Mouse (Mus musculus): ENCODE measurements around the gene Vipr2. TPM values are rescaled to one million over a fixed set of nuclear protein-coding genes. Genes with fewer than 3 reads are reported as not detected.
A peak's percentile ranks its signal among the peaks of the same experiment; 100 is the strongest.

Gene Vipr2
- polyA plus RNA-seq, 1 experiment from 2014 or later: 0.51 TPM

- no peak overlapping the region for H3K4me2 ChIP-seq
- ATAC-seq (ENCODE audit: low FRiP score): no peak
- H3K4me3 ChIP-seq: no peak overlapping the region
- no peaks in the 10 kb centered on the region for H3K4me1 ChIP-seq (replicated peaks)
- 94% methylated on average over 4 of the region's 4 CpGs for WGBS
- no peak overlapping the region for H3K9ac ChIP-seq
- H3K36me3 ChIP-seq: peaks cover 45% of the 10 kb centered on the region
- H3K27ac ChIP-seq: no peak overlapping the region
- no peaks in the 10 kb centered on the region for H3K27me3 ChIP-seq
- H3K9me3 ChIP-seq: peaks cover 47% of the 10 kb centered on the region
Measured at GRCm38 (mm10) chr12:116063020-116063419, 14.5 kb upstream of the Vipr2 start.

- Histone ChIP-seq H3K4me3 (no peak overlapping the region), H3K4me2 (no peak overlapping the region), H3K9me3 (no peaks in the 10 kb centered on the region), H3K4me1 (replicated peaks) (no peaks in the 10 kb centered on the region), H3K27me3 (peaks cover 7% of the 10 kb centered on the region), H3K27ac (no peak overlapping the region), H3K9ac (no peak overlapping the region), H3K36me3 (no peaks in the 10 kb centered on the region)
- WGBS: 23% methylated on average over 3 of the region's 3 CpGs
- peak; percentile 76 for ATAC-seq (ENCODE audit: low FRiP score)
Measured at GRCm38 (mm10) chr12:116071023-116071422, 6.5 kb upstream of the Vipr2 start.

- under 1% methylated on average over 24 of the region's 24 CpGs for WGBS
- Histone ChIP-seq H3K9me3 (no peaks in the 10 kb centered on the region), H3K4me1 (replicated peaks) (peaks cover 9% of the 10 kb centered on the region), H3K9ac (peak overlapping the region; percentile 78), H3K36me3 (no peaks in the 10 kb centered on the region), H3K27ac (no peak overlapping the region), H3K4me2 (peak overlapping the region; percentile 95), H3K4me3 (peak overlapping the region; percentile 58), H3K27me3 (peaks cover 33% of the 10 kb centered on the region)
- ATAC-seq (ENCODE audit: low FRiP score): peak; percentile 80; the same call in 1 of the 2 replicates
Measured at GRCm38 (mm10) chr12:116077855-116078366, 385 bp downstream of the Vipr2 start.

- ATAC-seq (ENCODE audit: low FRiP score): no peak
- no peak overlapping the region for H3K4me2 ChIP-seq
- H3K27me3 ChIP-seq: peaks cover 12% of the 10 kb centered on the region
- no peaks in the 10 kb centered on the region for H3K9me3 ChIP-seq
- no peak overlapping the region for H3K27ac ChIP-seq
- no peak overlapping the region for H3K9ac ChIP-seq
- H3K4me1 ChIP-seq (replicated peaks): no peaks in the 10 kb centered on the region
- H3K36me3 ChIP-seq: no peaks in the 10 kb centered on the region
- H3K4me3 ChIP-seq: no peak overlapping the region
- 84% methylated on average over 6 of the region's 6 CpGs for WGBS
Measured at GRCm38 (mm10) chr12:116083125-116083524, 5.6 kb downstream of the Vipr2 start.

GRCm38 (mm10) chr12:116084294-116084693 lies 6.8 kb downstream of the Vipr2 start:
- Histone ChIP-seq H3K27me3 (peaks cover 2% of the 10 kb centered on the region; the same call in 1 of the 2 replicates), H3K4me2 (no peak overlapping the region), H3K9ac (no peak overlapping the region), H3K9me3 (no peaks in the 10 kb centered on the region), H3K27ac (no peak overlapping the region), H3K4me1 (replicated peaks) (no peaks in the 10 kb centered on the region), H3K36me3 (no peaks in the 10 kb centered on the region), H3K4me3 (no peak overlapping the region)
- ATAC-seq (ENCODE audit: low FRiP score): no peak
- 81% methylated on average over 2 of the region's 2 CpGs for WGBS

GRCm38 (mm10) chr12:116086951-116087600 lies 9.6 kb downstream of the Vipr2 start:
- Histone ChIP-seq H3K4me2 (no peak overlapping the region), H3K4me3 (no peak overlapping the region), H3K9me3 (no peaks in the 10 kb centered on the region), H3K36me3 (no peaks in the 10 kb centered on the region), H3K27ac (no peak overlapping the region), H3K4me1 (replicated peaks) (no peaks in the 10 kb centered on the region), H3K9ac (no peak overlapping the region), H3K27me3 (no peaks in the 10 kb centered on the region)
- WGBS: 86% methylated on average over 5 of the region's 5 CpGs
- no peak for ATAC-seq (ENCODE audit: low FRiP score)

GRCm38 (mm10) chr12:116089836-116090235 lies 12.3 kb downstream of the Vipr2 start:
- Histone ChIP-seq H3K4me1 (replicated peaks) (no peaks in the 10 kb centered on the region), H3K9me3 (no peaks in the 10 kb centered on the region), H3K4me3 (no peak overlapping the region), H3K4me2 (no peak overlapping the region), H3K27me3 (no peaks in the 10 kb centered on the region), H3K9ac (no peak overlapping the region), H3K27ac (no peak overlapping the region), H3K36me3 (no peaks in the 10 kb centered on the region)
- 89% methylated on average over 3 of the region's 3 CpGs for WGBS
- ATAC-seq (ENCODE audit: low FRiP score): no peak

GRCm38 (mm10) chr12:116094765-116095555 lies 17.4 kb downstream of the Vipr2 start:
- Histone ChIP-seq H3K27ac (no peak overlapping the region), H3K4me1 (replicated peaks) (no peaks in the 10 kb centered on the region), H3K9me3 (no peaks in the 10 kb centered on the region), H3K36me3 (no peaks in the 10 kb centered on the region), H3K4me2 (no peak overlapping the region), H3K9ac (no peak overlapping the region), H3K4me3 (no peak overlapping the region), H3K27me3 (no peaks in the 10 kb centered on the region)
- WGBS: 90% methylated on average over 14 of the region's 14 CpGs
- ATAC-seq (ENCODE audit: low FRiP score): no peak

GRCm38 (mm10) chr12:116096361-116096904 lies 18.9 kb downstream of the Vipr2 start:
- WGBS: 81% methylated on average over 3 of the region's 3 CpGs
- Histone ChIP-seq H3K27me3 (no peaks in the 10 kb centered on the region), H3K4me1 (replicated peaks) (no peaks in the 10 kb centered on the region), H3K4me3 (no peak overlapping the region), H3K27ac (no peak overlapping the region), H3K9ac (no peak overlapping the region), H3K9me3 (no peaks in the 10 kb centered on the region), H3K36me3 (no peaks in the 10 kb centered on the region), H3K4me2 (no peak overlapping the region)
- no peak for ATAC-seq (ENCODE audit: low FRiP score)

GRCm38 (mm10) chr12:116097166-116097565 lies 19.6 kb downstream of the Vipr2 start:
- H3K4me2 ChIP-seq: no peak overlapping the region
- no peak overlapping the region for H3K9ac ChIP-seq
- H3K27ac ChIP-seq: no peak overlapping the region
- no peaks in the 10 kb centered on the region for H3K9me3 ChIP-seq
- H3K27me3 ChIP-seq: no peaks in the 10 kb centered on the region
- 95% methylated on average over 8 of the region's 8 CpGs for WGBS
- no peaks in the 10 kb centered on the region for H3K4me1 ChIP-seq (replicated peaks)
- no peaks in the 10 kb centered on the region for H3K36me3 ChIP-seq
- no peak overlapping the region for H3K4me3 ChIP-seq
- no peak for ATAC-seq (ENCODE audit: low FRiP score)

- H3K36me3 ChIP-seq: no peaks in the 10 kb centered on the region
- WGBS: 95% methylated on average over 2 of the region's 2 CpGs
- no peaks in the 10 kb centered on the region for H3K9me3 ChIP-seq
- no peak overlapping the region for H3K4me2 ChIP-seq
- no peak for ATAC-seq (ENCODE audit: low FRiP score)
- no peak overlapping the region for H3K27ac ChIP-seq
- no peak overlapping the region for H3K9ac ChIP-seq
- H3K27me3 ChIP-seq: no peaks in the 10 kb centered on the region
- H3K4me3 ChIP-seq: no peak overlapping the region
- H3K4me1 ChIP-seq (replicated peaks): no peaks in the 10 kb centered on the region
Measured at GRCm38 (mm10) chr12:116101945-116102344, 24.4 kb downstream of the Vipr2 start.

- Histone ChIP-seq H3K9me3 (peaks cover 16% of the 10 kb centered on the region), H3K27ac (no peak overlapping the region), H3K27me3 (no peaks in the 10 kb centered on the region), H3K9ac (no peak overlapping the region), H3K4me1 (replicated peaks) (no peaks in the 10 kb centered on the region), H3K36me3 (no peaks in the 10 kb centered on the region), H3K4me3 (no peak overlapping the region), H3K4me2 (no peak overlapping the region)
- 87% methylated on average over 9 of the region's 9 CpGs for WGBS
- ATAC-seq (ENCODE audit: low FRiP score): no peak
Measured at GRCm38 (mm10) chr12:116109451-116110353, 32.2 kb downstream of the Vipr2 start.
